Mouse (Mus musculus): Measurements from ENCODE around the gene Hoxa2. TPM values are rescaled to one million over a fixed set of nuclear protein-coding genes. Genes with fewer than 3 reads are reported as not detected.

The Hoxa2 gene
- total RNA-seq, 1 experiment from 2014 or later, result 1.2 TPM

- no peak for ATAC-seq (replicated peaks in 1 of 2; ENCODE audit: insufficient read depth in 1 of 2, low FRiP score in 2 of 2, low TSS enrichment in 1 of 2, low read depth in 1 of 2, poor library complexity in 2 of 2, severe bottlenecking in 2 of 2)
Measured at GRCm38 (mm10) chr6:52123673-52124072, 41.0 kb downstream of the Hoxa2 start.

- ATAC-seq (replicated peaks in 1 of 2; ENCODE audit: insufficient read depth in 1 of 2, low FRiP score in 2 of 2, low TSS enrichment in 1 of 2, low read depth in 1 of 2, poor library complexity in 2 of 2, severe bottlenecking in 2 of 2), result no peak
Measured at GRCm38 (mm10) chr6:52121173-52121572, 43.5 kb downstream of the Hoxa2 start.

- no peak for ATAC-seq (replicated peaks in 1 of 2; ENCODE audit: insufficient read depth in 1 of 2, low FRiP score in 2 of 2, low TSS enrichment in 1 of 2, low read depth in 1 of 2, poor library complexity in 2 of 2, severe bottlenecking in 2 of 2)
Measured at GRCm38 (mm10) chr6:52118903-52119635, 45.6 kb downstream of the Hoxa2 start.

GRCm38 (mm10) chr6:52115899-52116298 is 48.7 kb downstream of the Hoxa2 start:
- ATAC-seq (replicated peaks in 1 of 2; ENCODE audit: insufficient read depth in 1 of 2, low FRiP score in 2 of 2, low TSS enrichment in 1 of 2, low read depth in 1 of 2, poor library complexity in 2 of 2, severe bottlenecking in 2 of 2), result no peak

Other genes with a start within 250 kb of the Hoxa2 start
- 218 and 241 TPM in 2 replicates for gene Skap2, start 152.3 kb downstream of the Hoxa2 start, total RNA-seq (2017)
- gene Hoxa1, start 6.5 kb downstream of the Hoxa2 start, total RNA-seq (2017), result not detected in 2 replicates
- gene 5730596B20Rik, start 12.7 kb upstream of the Hoxa2 start, total RNA-seq (2017), result not detected in 2 replicates
- gene Hoxa4, start 26.9 kb upstream of the Hoxa2 start, total RNA-seq (2017), result 0.81 and 1.6 TPM in 2 replicates
- gene Hoxa5, start 39.8 kb upstream of the Hoxa2 start, total RNA-seq (2017), result 9.4 and 10.6 TPM in 2 replicates
- 3.8 and 5.8 TPM in 2 replicates for gene Hoxa6, start 43.9 kb upstream of the Hoxa2 start, total RNA-seq (2017)
- 3.7 and 6.3 TPM in 2 replicates for gene Hoxa3, start 48.5 kb upstream of the Hoxa2 start, total RNA-seq (2017)
- gene Gm28308, start 48.5 kb upstream of the Hoxa2 start, total RNA-seq (2017), result not detected in 2 replicates
- 15.6 and 19.2 TPM in 2 replicates for gene Hoxa7, start 57.0 kb upstream of the Hoxa2 start, total RNA-seq (2017)
- 122 and 157 TPM in 2 replicates for gene Hoxa9, start 66.3 kb upstream of the Hoxa2 start, total RNA-seq (2017)
- gene Hoxa10, start 76.0 kb upstream of the Hoxa2 start, total RNA-seq (2017), result 12.2 and 17.2 TPM in 2 replicates
- gene Hoxa11, start 81.0 kb upstream of the Hoxa2 start, total RNA-seq (2017), result not detected in 2 replicates
- not detected in 2 replicates for gene Hoxa13, start 96.0 kb upstream of the Hoxa2 start, total RNA-seq (2017)
- not detected in 2 replicates for gene Evx1, start 148.7 kb upstream of the Hoxa2 start, total RNA-seq (2017)